Mouse (Mus musculus): ENCODE results near the gene Slc2a3.

The Slc2a3 gene

DNA sequence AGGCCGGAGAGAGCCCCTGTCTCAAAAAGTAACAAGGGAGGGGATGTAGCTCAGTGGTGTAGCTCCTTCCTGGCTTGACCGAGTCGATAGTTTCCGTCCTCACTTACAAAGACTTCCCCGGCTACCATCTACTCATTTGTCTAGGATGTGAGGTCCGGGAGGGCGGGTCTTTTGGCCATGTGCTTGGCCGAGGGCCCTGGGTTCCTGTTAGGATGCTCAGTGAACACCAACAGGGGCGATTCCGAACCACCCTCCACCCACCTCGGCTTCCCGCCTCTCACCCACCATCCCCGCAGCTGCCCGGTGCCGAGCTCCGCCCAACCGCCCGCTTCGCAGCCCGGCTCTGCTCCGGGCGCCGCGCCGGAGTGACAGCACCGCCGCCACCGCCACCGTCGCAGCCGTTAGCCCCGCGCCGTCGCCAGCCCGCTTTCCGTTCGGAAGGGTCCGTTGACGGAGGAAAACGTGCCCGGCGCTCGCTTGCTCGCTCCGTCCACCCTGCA lies at the start of gene Slc2a3:
TSS of gene Slc2a3 (minus strand) at position 340 of the 500 bp plus-strand sequence.
- no peak for DNase-seq (ENCODE audit: low read depth)

DNA sequence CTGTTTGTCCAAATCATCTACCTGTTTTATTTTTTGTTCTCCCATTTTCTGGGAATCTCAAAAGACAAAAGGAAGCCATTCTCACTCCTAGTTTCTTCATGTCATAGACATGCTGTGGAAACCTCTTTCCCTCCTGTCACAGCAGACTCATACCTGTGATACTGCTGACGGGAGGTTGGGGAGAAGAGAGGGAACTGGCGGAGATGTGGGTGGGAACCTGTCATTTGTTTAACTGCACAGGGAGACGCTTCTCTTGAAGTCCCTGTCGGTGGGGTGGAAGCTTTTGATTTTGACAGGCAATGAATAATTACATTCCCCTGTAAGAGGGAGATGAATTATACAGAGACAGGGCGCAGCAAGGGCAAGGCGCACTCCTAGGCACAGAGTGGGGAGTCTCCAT lies 42.3 kb upstream of the Slc2a3 start:
- DNase-seq (ENCODE audit: low read depth), result no peak

DNA sequence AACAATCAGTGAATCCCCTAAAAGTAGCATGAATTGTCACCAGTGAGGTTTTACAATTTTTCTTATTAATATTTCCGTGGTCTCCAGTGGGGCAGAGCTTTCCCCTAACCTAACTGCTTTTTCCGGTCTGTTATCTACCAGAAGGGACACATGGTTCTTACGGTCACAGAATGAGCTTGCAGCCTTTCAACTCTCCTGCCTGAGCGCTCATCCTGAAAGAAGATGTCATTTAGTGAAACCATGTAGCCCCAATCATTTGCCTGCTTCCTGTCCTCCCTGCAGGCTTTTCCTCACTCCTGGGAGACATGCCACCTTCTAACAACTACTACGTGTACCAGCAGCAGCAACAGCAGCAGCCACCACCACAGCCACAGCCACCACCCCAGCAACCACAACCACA lies 36.1 kb upstream of the Slc2a3 start:
- no peak for DNase-seq (ENCODE audit: low read depth)

DNA sequence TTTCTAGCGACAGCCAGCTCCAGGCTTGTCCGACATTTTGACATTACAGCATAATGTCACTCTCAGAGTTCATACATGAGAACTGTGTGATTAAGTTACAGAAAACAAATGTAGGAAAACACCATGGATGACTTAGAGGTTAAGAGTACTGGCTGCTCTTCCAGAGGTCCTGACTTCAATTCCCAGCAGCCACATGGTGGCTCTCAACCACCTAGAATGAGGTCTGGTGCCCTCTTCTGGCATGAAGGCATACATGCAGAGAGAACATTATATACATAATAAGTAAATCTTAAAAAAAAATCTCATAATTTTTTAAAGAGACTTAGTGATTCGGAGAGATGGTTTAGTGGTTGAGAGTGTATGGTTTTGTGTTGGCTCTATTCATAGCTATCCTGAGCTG lies 35.5 kb upstream of the Slc2a3 start:
- DNase-seq (ENCODE audit: low read depth), result peak; percentile 45

DNA sequence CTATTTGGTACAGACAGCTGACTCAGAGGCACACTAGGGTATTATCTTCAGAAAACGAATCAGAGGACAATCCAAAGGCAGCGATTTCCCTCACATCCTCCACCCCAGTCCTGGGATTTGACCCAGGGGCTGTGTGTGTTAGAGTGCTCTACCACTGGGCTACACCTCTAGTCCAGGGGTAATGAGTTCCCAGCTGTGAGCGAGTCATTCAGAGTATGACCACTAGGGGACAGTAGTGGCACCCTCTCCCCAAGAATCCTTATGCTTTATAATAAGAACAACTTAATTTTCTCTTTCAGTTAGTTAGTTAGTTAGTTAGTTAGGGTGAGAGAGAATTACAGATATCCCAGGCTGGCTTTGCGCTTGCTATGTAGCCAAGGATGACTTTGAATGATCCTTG lies 32.9 kb upstream of the Slc2a3 start:
- DNase-seq (ENCODE audit: low read depth), result peak; percentile 80

DNA sequence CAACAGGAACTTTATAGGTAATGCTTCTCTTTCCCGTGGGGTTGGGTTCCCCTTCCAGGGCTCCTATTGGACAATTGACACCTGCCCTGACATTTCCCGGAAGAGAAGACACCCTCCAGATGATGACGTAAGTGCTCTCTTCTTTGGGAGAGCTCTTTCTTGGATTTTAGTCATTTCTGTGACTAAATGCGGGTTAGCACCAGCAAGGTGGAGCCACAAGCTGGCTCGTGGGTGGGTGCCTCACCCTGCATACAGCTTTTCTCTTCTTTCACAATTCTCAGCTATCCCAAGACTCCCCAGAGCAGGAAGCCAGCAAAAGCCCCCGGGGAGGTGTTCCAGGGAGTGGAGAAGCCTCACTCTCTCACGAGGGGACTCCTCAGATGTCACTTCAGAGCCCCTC lies 31.4 kb upstream of the Slc2a3 start:
- DNase-seq (ENCODE audit: low read depth), result no peak

DNA sequence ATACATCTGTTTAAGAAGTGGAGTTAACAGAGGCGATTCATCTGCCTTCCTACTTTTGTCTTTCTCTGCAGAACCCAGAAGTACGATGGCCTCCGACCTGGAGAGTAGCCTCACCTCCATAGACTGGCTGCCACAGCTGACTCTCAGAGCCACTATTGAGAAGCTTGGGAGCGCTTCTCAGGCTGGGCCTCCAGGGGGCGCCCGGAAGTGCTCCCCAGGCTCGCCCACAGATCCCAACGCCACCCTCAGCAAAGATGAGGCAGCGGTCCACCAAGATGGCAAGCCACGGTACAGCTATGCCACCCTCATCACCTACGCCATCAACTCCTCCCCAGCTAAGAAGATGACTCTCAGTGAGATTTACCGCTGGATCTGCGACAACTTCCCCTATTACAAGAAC lies 26.6 kb upstream of the Slc2a3 start:
- DNase-seq (ENCODE audit: low read depth), result peak; percentile 35

DNA sequence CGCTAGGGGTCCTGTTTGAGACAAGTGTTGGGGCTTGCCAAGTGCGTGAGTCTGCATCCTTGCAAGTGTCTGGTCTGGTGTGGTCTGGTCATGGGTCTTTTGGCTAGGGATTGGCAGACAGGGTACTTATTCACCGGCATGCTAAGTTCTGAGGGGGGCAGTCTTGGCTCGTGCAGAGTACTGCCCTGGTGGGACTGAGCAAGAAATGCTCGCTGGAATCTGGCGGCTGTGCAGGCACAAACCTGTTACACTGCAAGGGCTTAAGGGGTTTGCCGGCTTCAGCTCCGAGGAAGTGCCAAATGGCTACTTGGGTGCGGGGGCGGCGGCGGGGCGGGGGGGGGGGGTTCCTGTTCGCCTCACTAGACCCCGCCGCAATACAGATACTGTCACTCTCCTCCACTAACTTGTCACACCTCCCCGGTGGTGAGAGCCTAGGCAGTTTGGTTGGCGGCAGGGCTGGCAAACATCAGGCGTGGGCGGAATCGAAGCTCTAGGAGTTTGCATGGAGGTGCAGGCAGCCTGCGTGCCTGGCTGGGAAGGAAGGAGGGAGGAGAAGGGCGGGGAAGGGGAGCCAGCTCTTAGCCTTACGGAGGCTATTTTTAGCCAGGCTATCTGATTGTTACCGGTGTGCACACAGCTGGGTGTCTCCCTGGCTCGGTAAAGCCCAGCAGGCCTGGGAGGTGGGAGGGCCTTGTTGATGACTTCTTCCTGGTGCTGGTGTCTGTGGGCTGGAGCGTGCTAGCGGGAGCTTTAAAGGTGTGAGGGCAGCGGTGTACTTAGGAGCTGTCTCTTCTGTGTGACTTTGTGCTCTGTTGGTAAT lies 24.7 kb upstream of the Slc2a3 start:
- DNase-seq (ENCODE audit: low read depth), result peak; percentile 88

DNA sequence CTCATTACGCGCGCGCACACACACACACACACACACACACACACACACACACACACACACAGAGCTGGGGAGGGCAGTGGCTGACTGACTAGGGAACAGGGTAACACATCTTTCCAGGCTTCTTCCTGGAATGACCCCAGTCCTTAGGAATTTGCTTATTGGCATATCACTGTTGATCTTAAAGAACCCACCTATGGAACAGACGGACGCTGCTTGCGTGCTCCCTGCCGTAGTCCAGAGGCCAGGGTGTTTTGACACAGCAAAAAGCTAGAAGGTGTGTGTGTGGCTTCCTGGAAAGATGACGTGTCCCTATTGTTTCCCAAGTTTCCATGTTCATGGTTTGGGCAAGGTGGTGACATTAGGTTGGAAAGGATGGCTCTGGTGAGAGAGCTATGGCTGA lies 23.7 kb upstream of the Slc2a3 start:
- DNase-seq (ENCODE audit: low read depth), result peak; percentile 11

DNA sequence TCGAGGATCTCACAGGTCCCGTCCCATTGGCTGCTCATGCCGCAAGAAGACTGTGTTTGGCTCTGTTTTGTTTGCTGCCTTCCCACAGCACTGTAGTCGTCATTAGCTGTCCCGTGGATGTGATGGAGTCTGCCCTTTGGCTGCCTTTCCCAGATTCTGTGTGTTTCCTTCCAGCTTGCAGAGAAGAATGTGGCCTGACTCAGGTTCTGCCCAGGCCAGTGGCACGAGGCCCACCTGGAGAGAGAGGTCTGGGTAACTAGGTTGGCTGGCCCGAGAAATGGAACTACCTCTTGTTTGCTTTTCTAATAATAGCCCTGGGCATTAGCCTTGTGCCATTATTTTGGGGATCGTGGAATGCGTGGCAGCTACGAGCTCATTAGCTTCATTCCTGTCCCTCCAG lies 22.6 kb upstream of the Slc2a3 start:
- peak; percentile 60 for DNase-seq (ENCODE audit: low read depth)

DNA sequence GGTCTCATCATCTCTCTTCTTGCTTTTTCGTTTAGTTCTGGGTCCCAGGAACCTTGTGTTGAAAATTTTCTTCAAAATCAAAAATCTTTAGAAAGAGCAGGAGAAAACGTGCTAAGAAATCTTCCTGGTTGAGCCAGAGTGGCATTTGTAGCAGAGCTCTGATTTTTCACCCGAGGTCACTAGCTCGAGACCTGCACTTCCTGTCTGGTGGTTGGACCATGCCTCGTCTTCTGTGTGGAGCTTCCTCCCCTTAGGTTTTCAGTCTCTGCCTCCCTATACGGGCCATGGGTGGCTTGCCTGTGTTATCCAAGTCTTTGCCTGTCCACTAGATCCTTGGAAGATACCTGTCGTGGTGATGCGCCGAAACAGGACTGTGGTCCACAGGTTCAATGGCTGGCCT lies 20.4 kb upstream of the Slc2a3 start:
- DNase-seq (ENCODE audit: low read depth), result no peak

DNA sequence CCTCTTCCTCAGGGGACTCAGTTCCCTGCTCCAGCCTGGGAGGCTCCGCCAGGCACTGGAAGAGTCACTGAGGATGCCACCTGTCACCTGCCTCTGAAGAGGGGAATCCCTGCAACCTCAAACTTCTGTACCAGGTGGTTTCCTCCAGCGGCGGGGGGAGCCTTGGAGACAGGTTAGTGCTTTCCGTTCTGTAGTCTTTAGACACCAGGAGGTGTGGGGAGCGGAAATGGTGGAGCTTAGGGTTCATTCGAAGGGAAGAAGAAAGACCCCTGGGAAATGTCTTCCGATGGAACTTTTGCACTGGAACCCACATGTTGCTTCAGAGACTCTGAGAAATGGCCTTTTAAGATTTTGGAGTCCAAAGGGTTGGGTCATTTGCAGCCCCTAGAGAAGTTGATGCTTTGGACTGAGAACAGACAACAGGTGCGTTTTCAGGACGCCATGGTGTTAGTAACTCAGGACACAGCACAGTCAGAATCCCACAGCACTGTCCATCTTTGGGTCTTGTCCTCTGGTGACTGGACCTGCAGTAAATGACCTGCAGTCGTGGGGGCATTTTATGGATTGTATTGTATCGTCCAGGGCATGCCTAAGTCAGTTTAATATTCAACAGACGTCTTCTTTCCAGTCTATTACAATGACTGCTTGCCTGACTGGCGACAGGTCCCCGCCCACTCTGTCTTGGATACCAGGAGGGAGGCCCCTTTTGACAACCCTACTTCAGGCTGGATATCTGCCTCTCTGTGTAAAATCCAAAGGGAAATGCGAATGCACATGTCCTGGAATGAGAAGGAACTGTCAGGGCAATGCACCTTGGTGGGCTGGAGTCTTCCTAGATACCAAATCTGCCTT lies 19.6 kb upstream of the Slc2a3 start:
- no peak for DNase-seq (ENCODE audit: low read depth)

DNA sequence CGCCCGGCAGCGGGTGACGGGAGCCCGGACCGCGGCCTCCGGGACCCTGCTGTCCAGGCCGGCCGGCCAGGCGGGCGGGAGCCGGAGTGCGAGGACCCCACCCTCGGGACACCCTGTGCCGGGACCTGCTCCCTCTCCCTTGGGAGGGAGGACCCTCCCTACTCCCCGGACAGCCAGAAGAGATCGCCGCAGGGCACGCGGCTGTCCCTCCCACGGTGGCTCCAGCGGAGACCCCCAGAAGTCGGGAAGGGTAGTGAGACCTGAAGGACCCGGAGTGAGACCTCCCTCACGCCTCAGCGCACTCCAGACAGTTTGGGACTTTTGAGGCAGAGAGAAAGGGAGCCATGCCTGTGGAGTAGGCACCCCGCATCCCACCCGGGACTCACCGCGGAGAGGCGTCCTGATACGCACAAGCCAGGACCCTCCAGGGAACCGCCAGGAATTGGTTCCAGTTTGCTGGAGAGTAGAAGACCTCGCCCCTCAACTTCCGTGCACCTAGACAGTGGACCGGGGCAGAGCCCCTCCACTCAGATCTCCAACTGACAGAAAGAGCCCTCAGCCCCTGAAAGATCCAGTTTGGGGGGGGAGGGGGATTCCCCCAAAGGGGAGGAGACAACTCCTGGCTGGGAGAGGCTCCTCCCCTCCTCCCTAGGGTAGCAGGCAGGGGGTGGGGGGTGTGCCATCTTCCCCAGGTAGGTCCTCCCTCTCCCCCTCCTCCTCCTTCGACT lies 18.8 kb upstream of the Slc2a3 start:
- peak; percentile 75 for DNase-seq (ENCODE audit: low read depth)

DNA sequence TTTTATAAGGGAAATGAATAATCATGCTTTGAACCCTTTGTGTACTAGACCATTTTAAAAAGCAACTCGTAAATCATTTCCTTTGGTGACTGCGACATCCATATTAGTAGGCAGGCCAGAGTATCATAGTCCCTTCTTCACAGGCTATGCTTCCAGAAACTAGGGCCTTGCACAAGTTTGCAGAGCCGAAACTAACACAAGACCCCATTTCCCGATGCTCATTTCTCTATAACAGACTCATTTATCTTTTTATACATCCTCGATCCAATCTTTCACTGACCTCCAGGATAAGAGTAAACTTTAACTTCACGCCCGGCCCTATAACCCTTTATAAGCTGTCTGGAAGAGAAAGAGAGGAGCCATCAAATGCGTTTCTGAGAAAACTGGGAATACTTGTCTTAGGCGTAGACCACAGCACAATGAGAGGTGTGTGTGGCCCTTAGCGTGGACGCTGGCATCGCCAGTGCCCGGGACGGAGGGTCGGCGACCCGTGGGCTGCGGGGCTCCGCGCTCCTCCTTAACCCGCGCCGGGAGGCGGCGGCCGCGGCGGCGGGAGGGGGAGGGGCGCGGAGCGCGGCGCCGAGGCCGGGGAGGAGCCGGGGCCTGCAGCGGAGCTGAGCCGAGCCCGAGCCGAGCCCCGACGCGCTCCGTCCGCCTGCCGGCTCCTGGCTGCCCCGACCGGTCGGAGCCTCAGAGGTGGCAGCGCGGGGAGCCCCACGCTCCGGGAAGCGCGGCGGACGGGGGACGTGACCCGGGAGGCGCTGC lies 18.0 kb upstream of the Slc2a3 start, which contains the start of gene Foxj2:
TSS of gene Foxj2 (plus strand) at position 609 of the 765 bp plus-strand sequence.
- peak; percentile 87 for DNase-seq (ENCODE audit: low read depth)

DNA sequence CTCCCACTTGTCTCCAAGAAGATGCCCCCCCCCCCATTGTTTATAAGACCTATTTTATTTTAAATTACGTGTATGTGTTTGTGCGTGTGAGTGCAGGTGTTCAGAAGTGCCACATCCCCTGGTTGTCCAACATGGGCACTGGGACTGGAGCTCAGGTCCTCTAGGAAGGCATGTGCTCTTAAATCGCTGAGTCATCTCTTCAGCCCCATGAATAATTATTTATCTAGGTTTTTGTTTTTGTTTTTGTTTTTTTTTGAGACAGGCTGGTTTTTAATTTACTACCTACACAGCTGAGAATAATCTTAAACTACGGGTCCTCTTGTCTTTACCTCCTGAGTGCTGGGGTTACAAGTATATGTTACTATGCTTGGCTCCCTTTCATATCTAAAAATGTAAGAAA lies 12.2 kb upstream of the Slc2a3 start:
- DNase-seq (ENCODE audit: low read depth), result no peak

DNA sequence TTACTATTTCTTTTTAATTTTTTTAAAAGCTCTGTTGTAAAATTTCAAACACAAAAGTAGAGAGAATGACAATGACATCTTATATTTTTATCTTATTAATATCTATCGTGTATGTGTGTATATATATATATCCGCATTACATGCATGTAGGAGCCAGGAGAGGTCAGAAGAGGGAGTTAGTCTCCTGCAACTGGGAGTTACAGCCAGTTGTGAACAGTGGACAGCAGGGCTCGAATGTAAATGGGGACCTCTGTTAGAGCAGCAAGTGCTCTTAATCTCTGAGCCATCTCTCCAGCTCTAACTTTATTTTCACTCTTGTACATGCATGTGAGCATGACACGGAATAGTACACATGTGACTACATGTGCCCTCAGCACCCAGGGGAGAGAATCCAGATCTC lies 11.3 kb upstream of the Slc2a3 start:
- DNase-seq (ENCODE audit: low read depth), result peak; percentile 23

DNA sequence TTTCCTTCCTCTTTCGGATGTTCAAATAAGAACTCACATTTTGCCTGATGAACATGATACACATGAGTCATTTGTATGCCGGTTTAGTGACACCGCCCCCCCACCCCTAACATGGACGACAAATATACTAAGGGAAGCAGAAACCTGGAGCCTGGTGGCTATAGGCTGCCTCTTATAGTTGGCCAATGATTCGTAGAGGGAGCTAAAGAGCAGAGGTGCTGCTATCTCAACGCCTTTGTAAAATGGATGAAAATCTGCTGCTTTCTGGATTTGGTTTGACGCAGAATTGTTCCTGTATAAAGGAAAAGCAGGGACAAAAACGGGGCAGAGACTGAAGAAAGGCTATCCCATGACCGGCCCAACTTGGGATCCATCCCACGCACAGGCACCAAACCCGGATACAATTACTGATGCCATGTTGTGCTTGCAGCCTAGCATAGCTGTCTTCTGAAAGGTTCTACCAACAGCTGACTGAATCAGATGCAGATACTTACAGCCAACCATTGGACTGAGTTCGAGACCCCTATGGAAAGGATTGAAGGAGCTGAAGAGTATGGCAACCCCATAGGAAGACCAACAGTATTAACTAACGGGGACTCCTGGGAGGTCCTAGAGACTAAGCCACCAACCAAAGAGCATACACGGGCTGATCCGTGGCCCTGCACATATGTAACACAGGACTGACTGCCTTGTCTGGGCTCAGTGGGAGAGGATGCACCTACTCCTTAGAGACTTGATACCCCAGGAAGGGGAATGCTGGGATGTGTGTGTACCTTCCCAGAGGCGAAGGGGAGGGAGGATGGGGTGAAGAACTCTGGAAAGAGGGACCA lies 10.5 kb upstream of the Slc2a3 start:
- peak; percentile 88 for DNase-seq (ENCODE audit: low read depth)

DNA sequence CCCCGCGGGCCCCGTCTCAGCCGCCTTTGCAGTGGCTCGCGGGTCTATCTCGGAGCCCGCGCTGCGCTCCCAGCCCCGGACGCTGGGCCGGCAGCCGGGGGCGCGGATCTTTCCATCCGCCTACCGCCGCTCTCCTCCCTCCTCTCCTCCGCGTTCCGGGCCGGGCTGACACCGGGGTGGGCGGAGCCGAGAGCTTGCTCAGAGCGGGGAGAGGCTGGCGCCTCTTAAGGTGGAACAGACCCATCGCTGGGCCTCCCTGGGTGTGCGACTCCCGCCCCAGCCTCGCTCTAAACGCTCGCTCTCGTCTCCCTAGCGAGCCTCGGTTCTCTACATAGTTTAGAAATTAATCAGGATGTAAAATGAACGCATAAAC lies 9.8 kb upstream of the Slc2a3 start:
- peak; percentile 96 for DNase-seq (ENCODE audit: low read depth)

DNA sequence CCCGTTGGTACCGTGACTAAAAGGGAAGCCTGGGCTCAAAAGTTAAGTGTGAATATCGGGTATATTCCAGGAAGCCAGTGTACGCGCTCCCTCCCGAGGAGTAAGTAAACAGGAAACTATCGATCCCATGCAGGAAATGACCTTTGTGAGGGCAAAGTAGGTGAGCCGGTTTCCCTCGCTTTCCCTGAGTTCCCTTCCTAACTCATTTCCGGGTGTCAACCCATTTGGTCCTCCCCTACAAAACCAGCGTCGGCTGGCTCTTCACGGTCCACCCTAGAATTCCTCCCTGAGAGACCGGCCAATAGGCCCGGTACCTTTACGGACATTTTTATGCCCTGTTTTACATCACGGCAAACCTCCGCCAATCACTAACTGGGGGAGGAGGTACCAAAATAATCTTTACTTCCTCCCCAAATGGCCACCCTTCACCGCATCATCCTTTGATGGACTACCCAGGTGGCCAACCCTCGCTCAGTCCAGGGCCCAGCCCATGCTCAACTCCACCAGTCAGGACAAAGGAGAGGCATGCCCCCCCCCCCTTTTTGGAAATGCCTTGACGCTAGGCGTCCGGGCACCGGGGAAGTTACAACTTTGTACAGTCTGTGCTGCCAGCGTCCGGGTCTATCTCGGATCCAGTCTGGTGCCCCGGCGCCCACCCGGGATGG lies 9.3 kb upstream of the Slc2a3 start:
- DNase-seq (ENCODE audit: low read depth), result peak; percentile 99

DNA sequence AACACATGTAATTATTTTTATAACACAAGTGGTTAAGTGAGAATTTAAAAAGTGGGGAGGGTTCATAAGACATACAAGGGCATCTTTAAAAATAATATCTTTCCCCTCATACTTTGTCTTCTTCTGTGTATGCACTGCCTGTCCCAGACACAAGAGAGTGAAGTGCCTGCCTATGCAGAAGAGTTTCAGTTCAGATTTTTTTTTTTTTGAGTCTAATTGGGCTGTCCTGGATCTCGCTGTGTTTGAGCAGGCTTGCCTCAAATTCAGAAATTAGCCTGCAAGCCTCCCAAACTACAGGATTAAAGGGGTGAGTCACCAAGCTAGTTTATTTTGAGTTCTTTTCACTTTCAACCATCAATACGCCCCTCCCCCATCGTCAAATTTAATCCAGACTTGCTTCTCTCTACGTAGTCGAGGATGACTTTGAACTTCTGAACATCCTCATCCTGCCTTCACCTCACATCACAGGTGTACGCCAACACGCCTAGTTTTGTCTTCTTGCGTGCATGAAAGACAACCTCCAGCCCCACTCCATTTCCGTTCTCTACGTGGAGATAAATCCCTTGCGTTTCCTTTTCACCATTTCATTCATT lies 8.7 kb upstream of the Slc2a3 start:
- DNase-seq (ENCODE audit: low read depth), result peak; percentile 80

All from NIH3T3 (cell line).